In the genomic region with DNA sequence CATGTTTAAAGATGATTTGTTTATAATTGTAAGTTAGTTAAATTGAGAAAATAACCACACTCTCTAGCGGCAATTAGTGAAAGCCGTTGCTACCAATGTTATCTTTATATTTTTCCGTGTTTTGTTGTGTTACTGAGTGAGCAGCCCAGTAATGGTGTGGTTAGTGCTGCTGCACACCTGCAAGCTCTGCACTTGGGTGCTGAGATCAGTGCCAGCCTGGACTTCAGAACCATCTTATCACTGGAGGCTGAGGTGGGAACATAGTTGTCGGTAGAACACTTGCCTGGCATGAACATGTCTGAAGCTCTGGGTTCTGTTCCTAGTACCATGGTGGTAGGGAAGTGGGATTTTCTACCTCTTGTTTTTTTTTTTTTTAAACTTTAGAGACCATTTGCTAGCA, we compare ENCODE assay signal across 24 mouse cellular contexts.
"Had no signal": no experiment of that assay in that cellular context is flagged by ENCODE, and none has a peak within 500 bp of the region (broad histone marks: within the 10 kb centered on the region; RNA-seq: fewer than 3 reads in every experiment).

No protein-coding gene starts in this region.

- H3K27me3 ChIP-seq: heart, embryonic 13.5 days; heart, embryonic 15.5 days; hindbrain, embryonic 13.5 days; hindbrain, embryonic 15.5 days; limb, embryonic 12.5 days had no signal

- DNase-seq: gastrocnemius, adult 2 months; gastrocnemius, postnatal 14 days; gastrocnemius, postnatal 36 days; heart, adult 11 months; heart, adult 2 months; heart, postnatal 14 days; heart, postnatal 36 days; kidney, adult 11 months; kidney, adult 2 months; kidney, adult 9 months; kidney, postnatal 10 days; kidney, postnatal 25 days; kidney, postnatal 4 days had no signal

- H3K4me2 ChIP-seq: heart, embryonic 11.5 days; heart, embryonic 13.5 days; heart, embryonic 15.5 days; hindbrain, embryonic 13.5 days; hindbrain, embryonic 15.5 days; limb, embryonic 12.5 days had no signal

- ATAC-seq: forebrain, embryonic 16.5 days; hindbrain, postnatal 0 days had no signal

- H3K27ac ChIP-seq: gastrocnemius, adult 2 months; heart, adult 2 months; heart, embryonic 13.5 days; heart, embryonic 15.5 days; hindbrain, embryonic 13.5 days; hindbrain, embryonic 15.5 days; hindbrain, postnatal 0 days; layer of hippocampus, adult 2 months; left cerebral cortex, adult 2 months; limb, embryonic 10.5 days; limb, embryonic 12.5 days had no signal

- H3K9ac ChIP-seq: heart, embryonic 13.5 days; heart, embryonic 15.5 days; hindbrain, embryonic 13.5 days; hindbrain, embryonic 15.5 days; limb, embryonic 12.5 days had no signal

- H3K4me1 ChIP-seq: hindbrain, embryonic 13.5 days; hindbrain, embryonic 15.5 days; limb, embryonic 10.5 days had no signal

- H3K4me3 ChIP-seq: gastrocnemius, adult 2 months; heart, adult 2 months; heart, embryonic 13.5 days; heart, embryonic 15.5 days; hindbrain, embryonic 13.5 days; hindbrain, embryonic 15.5 days; layer of hippocampus, adult 2 months; left cerebral cortex, adult 2 months; limb, embryonic 10.5 days; limb, embryonic 12.5 days had no signal

- H3K9me3 ChIP-seq: heart, embryonic 13.5 days; heart, embryonic 15.5 days; hindbrain, embryonic 13.5 days; hindbrain, embryonic 15.5 days; limb, embryonic 10.5 days; limb, embryonic 12.5 days had no signal
